Mouse (Mus musculus) limb, embryonic 12.5 days (tissue): Measurements from ENCODE around the gene Mindy4b-ps. TPM values are rescaled to one million over a fixed set of nuclear protein-coding genes. Genes with fewer than 3 reads are reported as not detected.

Experiments used
- ATAC-seq: fragments of 200-750 bp; cut with Nextera tagmentation; 2 replicates; pipeline ENCODE4 v1.8.0; 2017; ENCODE audit warnings: low read depth, moderate TSS enrichment; ENCODE audit not compliant: insufficient number of reproducible peaks, insufficient read depth, low FRiP score, low TSS enrichment
- H3K27ac ChIP-seq: fragments of 300-500 bp; sonication (generic); 2 replicates; pipeline ENCODE4 v1.5.1; 2016; ENCODE audit warnings: mild to moderate bottlenecking, moderate library complexity
- H3K27me3 ChIP-seq: fragments of 300-500 bp; sonication (generic); 2 replicates; pipeline ENCODE4 v1.6.1; 2016; ENCODE audit warnings: mild to moderate bottlenecking, moderate library complexity
- H3K36me3 ChIP-seq: fragments of 300-500 bp; sonication (generic); 2 replicates; pipeline ENCODE4 v1.6.1; 2016; ENCODE audit warnings: mild to moderate bottlenecking, moderate library complexity
- H3K4me1 ChIP-seq: fragments of 300-500 bp; sonication (generic); replicated peaks from 2 replicates; pipeline ENCODE4 v1.6.1; 2016
- H3K4me2 ChIP-seq: fragments of 300-500 bp; sonication (generic); 2 replicates; pipeline ENCODE4 v1.6.1; 2016; ENCODE audit warnings: mild to moderate bottlenecking, moderate library complexity
- H3K4me3 ChIP-seq: fragments of 300-500 bp; sonication (generic); replicated peaks from 2 replicates; pipeline ENCODE4 v1.5.1; 2016; ENCODE audit warnings: mild to moderate bottlenecking
- H3K9ac ChIP-seq: fragments of 300-500 bp; sonication (generic); replicated peaks from 2 replicates; pipeline ENCODE4 v1.6.1; 2016; ENCODE audit warnings: mild to moderate bottlenecking, moderate library complexity
- H3K9me3 ChIP-seq: fragments of 300-500 bp; sonication (generic); 2 replicates; pipeline ENCODE4 v1.6.1; 2016; ENCODE audit warnings: mild to moderate bottlenecking, moderate library complexity
- WGBS: fragments of 180-500 bp; shearing (Covaris S2); methylation state at CpG from one replicate; pipeline ENCODE4 v1.1.7; 2016; 5-methylcytosine and 5-hydroxymethylcytosine counted together
- polyA plus RNA-seq: library from polyadenylated mRNA; unstranded; fragments of >200 nt; fragmentation: Nextera tagmentation; extraction: Ambion mirVana; gene quantifications from 2 replicates; pipeline ENCODE4 v1.2.1, GENCODE M21; 2016

Mindy4b-ps gene
- polyA plus RNA-seq, 1 experiment from 2014 or later: 0.18 TPM

- ATAC-seq: peak; percentile 47; the same call in 1 of the 2 replicates
- H3K36me3 ChIP-seq: no peaks in the 10 kb centered on the region
- WGBS: 48% methylated on average over 6 of the region's 6 CpGs
These were observed 4.8 kb downstream of the Mindy4b-ps start for GRCm38 (mm10) chr3:58817337-58817736.

DNA sequence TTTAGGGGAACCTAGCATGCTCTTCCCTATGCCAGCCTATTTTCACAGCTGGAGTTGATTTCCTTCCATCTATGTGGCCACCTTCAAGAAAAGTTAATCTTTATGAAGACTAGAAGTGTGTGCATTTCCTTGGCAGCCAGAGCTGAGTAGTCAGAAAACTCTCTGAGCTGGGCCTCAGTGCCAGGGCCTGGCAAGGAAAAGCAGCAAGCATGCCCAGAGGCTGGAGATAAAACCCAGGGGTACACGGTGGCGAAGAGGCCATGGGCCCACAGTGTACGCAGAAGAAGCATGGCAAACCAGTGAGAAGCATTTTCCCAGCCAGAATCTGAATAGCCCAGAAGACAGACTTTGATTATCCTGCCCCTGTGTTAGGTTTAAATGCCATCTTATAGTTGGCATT, 7.9 kb downstream of the Mindy4b-ps start:
- H3K9me3 ChIP-seq: no peaks in the 10 kb centered on the region
- 94% methylated on average over 3 of the region's 3 CpGs for WGBS

More at GRCm38 (mm10) chr3:58817337-58817736, 4.8 kb downstream of the Mindy4b-ps start:
- H3K4me2 ChIP-seq: no peak overlapping the region
- no peak overlapping the region for H3K4me3 ChIP-seq
- no peak overlapping the region for H3K27ac ChIP-seq
- H3K9me3 ChIP-seq: no peaks in the 10 kb centered on the region
- H3K9ac ChIP-seq: no peak overlapping the region
- H3K27me3 ChIP-seq: no peaks in the 10 kb centered on the region; the same call in 1 of the 2 replicates
- peaks cover 5% of the 10 kb centered on the region; the same call in 1 of the 2 replicates for H3K4me1 ChIP-seq

GRCm38 (mm10) chr3:58810353-58810752, 11.8 kb downstream of the Mindy4b-ps start:
- Histone ChIP-seq H3K4me2 (peak overlapping the region; percentile 19; the same call in 1 of the 2 replicates), H3K27me3 (no peaks in the 10 kb centered on the region; the same call in 1 of the 2 replicates), H3K4me3 (no peak overlapping the region), H3K36me3 (no peaks in the 10 kb centered on the region), H3K9me3 (no peaks in the 10 kb centered on the region), H3K4me1 (peaks cover 20% of the 10 kb centered on the region), H3K27ac (no peak overlapping the region), H3K9ac (no peak overlapping the region)
- WGBS: 27% methylated on average over 11 of the region's 11 CpGs
- peak; percentile 78; the same call in 1 of the 2 replicates for ATAC-seq

More for the DNA sequence above, 7.9 kb downstream of the Mindy4b-ps start:
- H3K27me3 ChIP-seq: no peaks in the 10 kb centered on the region; the same call in 1 of the 2 replicates
- H3K4me3 ChIP-seq: no peak overlapping the region
- no peak overlapping the region for H3K27ac ChIP-seq
- no peaks in the 10 kb centered on the region for H3K36me3 ChIP-seq
- no peak for ATAC-seq
- no peak overlapping the region for H3K9ac ChIP-seq
- H3K4me2 ChIP-seq: no peak overlapping the region
- H3K4me1 ChIP-seq: peaks cover 16% of the 10 kb centered on the region

DNA sequence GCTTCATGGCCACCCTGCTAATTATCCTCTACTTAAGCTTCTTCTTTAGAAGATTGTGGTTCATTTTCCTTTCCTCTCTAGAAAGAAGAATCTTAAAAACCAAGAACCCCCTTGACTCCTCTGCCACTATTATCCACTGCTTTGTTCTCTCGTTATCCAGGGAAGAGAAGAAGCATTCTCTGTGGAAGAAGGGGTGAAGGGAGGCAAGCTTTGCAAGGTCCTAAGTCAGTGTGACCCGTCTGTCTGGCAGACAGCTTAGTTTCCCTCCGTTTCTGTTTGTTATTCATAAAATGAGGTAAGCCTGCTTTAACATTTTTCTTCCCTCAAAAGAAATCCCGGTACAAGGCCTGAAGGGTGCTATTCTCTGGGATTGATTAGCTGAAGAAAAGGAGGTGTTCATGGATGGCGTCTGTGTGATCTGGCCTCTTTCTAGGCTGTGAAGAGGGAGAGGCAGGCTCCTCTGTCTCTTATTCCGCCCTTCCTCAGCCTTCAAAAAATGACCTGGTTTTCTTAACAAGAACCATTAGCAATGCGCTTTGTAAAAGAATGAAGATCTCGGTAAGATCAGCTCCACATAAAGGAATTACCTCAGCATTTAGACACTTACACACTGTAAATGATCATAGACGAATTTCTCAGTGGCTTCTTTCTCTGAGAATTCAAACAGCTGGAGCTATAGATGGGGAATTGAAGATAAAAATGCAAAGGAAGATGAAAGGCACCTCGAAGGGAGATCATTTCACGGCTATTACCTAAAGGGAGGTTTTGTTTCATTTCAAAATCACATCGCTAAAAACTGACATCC, 12.8 kb downstream of the Mindy4b-ps start:
- H3K4me2 ChIP-seq: no peak overlapping the region
- no peaks in the 10 kb centered on the region; the same call in 1 of the 2 replicates for H3K27me3 ChIP-seq
- H3K9ac ChIP-seq: no peak overlapping the region
- ATAC-seq: no peak
- H3K27ac ChIP-seq: no peak overlapping the region
- no peak overlapping the region for H3K4me3 ChIP-seq
- no peaks in the 10 kb centered on the region for H3K9me3 ChIP-seq
- WGBS: 39% methylated on average over 12 of the region's 12 CpGs
- H3K36me3 ChIP-seq: no peaks in the 10 kb centered on the region
- peaks cover 20% of the 10 kb centered on the region for H3K4me1 ChIP-seq

GRCm38 (mm10) chr3:58808636-58809035, 13.5 kb downstream of the Mindy4b-ps start:
- Histone ChIP-seq H3K4me2 (no peak overlapping the region), H3K27me3 (no peaks in the 10 kb centered on the region; the same call in 1 of the 2 replicates), H3K4me3 (no peak overlapping the region), H3K9me3 (no peaks in the 10 kb centered on the region), H3K27ac (no peak overlapping the region), H3K36me3 (no peaks in the 10 kb centered on the region), H3K9ac (no peak overlapping the region), H3K4me1 (peaks cover 20% of the 10 kb centered on the region)
- WGBS: 92% methylated on average over 5 of the region's 5 CpGs
- ATAC-seq: no peak

DNA sequence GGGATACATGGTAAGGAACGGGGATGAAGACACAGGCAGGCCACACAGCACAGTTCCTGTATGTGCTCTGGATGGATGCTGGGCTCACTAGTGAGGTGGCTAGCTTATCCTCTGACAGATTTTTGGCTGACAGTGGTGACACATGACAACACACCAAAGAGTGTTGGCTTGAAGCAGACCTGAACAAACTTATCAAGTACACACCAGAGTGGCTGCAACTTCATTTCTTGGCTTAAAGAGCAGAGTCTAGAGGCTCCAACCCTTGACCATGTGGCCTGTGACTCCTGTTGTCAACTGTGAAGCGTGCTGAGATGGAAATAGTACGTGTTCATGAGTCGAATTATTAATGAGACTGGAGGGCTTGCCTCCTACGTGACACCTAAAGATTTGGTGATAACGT, 17.4 kb downstream of the Mindy4b-ps start:
- Histone ChIP-seq H3K9me3 (no peaks in the 10 kb centered on the region), H3K4me2 (no peak overlapping the region), H3K27me3 (no peaks in the 10 kb centered on the region), H3K4me3 (no peak overlapping the region), H3K36me3 (no peaks in the 10 kb centered on the region), H3K27ac (no peak overlapping the region), H3K9ac (no peak overlapping the region), H3K4me1 (peaks cover 9% of the 10 kb centered on the region)
- 91% methylated on average over 6 of the region's 6 CpGs for WGBS
- no peak for ATAC-seq

DNA sequence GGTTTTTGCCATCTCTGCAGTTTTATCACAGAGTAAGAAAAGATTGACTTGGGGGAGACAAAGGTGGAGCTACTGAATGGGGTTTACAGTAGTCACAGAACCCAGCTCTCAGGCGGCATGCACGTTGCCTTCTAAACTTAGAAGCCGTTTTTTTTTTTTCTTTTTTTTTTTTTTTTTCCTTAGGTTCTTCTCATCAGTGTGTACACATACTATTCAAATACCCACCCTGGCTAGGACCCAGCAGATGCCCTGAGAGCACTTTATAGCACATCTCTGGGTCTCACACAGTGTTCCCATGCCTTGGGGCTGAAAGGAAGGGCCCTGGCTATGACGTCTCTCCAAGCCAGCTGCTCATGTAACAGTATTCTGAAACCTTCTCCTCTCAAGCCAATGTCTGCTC, 23.4 kb downstream of the Mindy4b-ps start:
- Histone ChIP-seq H3K4me2 (no peak overlapping the region), H3K9ac (no peak overlapping the region), H3K4me1 (peaks cover 5% of the 10 kb centered on the region; the same call in 1 of the 2 replicates), H3K9me3 (no peaks in the 10 kb centered on the region), H3K27ac (no peak overlapping the region), H3K27me3 (no peaks in the 10 kb centered on the region), H3K4me3 (no peak overlapping the region), H3K36me3 (no peaks in the 10 kb centered on the region)
- WGBS: 81% methylated on average over 4 of the region's 4 CpGs
- no peak for ATAC-seq

DNA sequence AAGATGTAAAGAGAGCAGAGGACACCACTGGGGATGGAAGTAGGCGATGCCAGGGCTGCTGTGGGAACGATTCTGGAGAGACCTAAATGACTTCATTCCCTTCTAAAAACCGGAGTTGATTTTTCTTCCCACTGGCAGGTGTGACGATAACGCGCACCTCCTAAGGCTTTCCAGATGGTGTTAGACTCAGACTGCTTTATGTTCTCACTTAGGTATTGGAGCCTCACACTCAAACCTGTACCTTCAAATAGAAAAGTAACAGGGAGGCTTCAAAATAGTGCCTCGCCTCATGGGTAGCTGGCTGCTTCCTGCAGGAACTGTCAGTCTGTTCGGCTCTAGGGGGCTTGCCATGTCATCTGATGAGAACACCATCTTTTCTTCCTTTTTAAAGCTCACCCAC, 23.9 kb downstream of the Mindy4b-ps start:
- Histone ChIP-seq H3K4me1 (peaks cover 5% of the 10 kb centered on the region; the same call in 1 of the 2 replicates), H3K9ac (no peak overlapping the region), H3K27me3 (no peaks in the 10 kb centered on the region), H3K4me3 (no peak overlapping the region), H3K27ac (no peak overlapping the region), H3K36me3 (no peaks in the 10 kb centered on the region), H3K9me3 (no peaks in the 10 kb centered on the region), H3K4me2 (no peak overlapping the region)
- 59% methylated on average over 8 of the region's 8 CpGs for WGBS
- ATAC-seq: no peak

- Histone ChIP-seq H3K4me2 (no peak overlapping the region), H3K9me3 (no peaks in the 10 kb centered on the region), H3K9ac (no peak overlapping the region), H3K4me1 (no peaks in the 10 kb centered on the region), H3K27ac (no peak overlapping the region), H3K36me3 (no peaks in the 10 kb centered on the region), H3K4me3 (no peak overlapping the region), H3K27me3 (no peaks in the 10 kb centered on the region)
- ATAC-seq: no peak
- WGBS: 86% methylated on average over 7 of the region's 7 CpGs
These were observed 32.6 kb downstream of the Mindy4b-ps start for GRCm38 (mm10) chr3:58789473-58789872.

DNA sequence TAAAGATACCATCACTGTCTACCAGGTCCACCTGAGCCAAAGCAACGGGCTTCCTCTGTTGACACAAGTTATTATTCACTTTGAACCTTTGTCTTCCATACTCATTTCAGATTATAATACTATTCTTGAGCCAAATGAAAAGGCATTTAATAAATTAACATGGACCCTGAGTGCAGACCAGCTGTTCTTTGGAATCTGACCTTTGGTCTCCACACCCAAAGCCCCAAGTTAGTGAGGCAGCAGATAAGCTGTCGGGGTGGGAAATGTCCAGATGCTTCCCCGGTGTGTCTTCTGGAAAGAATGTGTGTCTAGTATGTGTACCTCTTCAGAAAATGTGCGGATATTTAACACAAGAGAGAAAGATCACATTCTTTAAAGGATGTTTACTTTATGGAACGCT, 33.1 kb downstream of the Mindy4b-ps start:
- Histone ChIP-seq H3K36me3 (no peaks in the 10 kb centered on the region), H3K9ac (no peak overlapping the region), H3K4me1 (no peaks in the 10 kb centered on the region), H3K27ac (no peak overlapping the region), H3K9me3 (no peaks in the 10 kb centered on the region), H3K27me3 (no peaks in the 10 kb centered on the region), H3K4me2 (no peak overlapping the region), H3K4me3 (no peak overlapping the region)
- WGBS: 77% methylated on average over 5 of the region's 5 CpGs
- ATAC-seq: no peak

- Histone ChIP-seq H3K27me3 (no peaks in the 10 kb centered on the region; the same call in 1 of the 2 replicates), H3K9me3 (no peaks in the 10 kb centered on the region), H3K9ac (no peak overlapping the region), H3K4me2 (no peak overlapping the region), H3K36me3 (no peaks in the 10 kb centered on the region), H3K27ac (no peak overlapping the region), H3K4me1 (0 out of 2 replicates have a peak, but pooled peaks cover 3% of the 10 kb centered on the region), H3K4me3 (no peak overlapping the region)
- 74% methylated on average over 4 of the region's 4 CpGs for WGBS
- ATAC-seq: no peak
These were observed 35.6 kb downstream of the Mindy4b-ps start for GRCm38 (mm10) chr3:58786470-58786869.
